Mouse (Mus musculus): ENCODE measurements around the gene Tmem74b.

The Tmem74b gene

GRCm38 (mm10) chr2:151701231-151702145, at the start of gene Tmem74b:
Gene Tmem74b (plus strand): TSS chr2:151702008.
- DNase-seq (ENCODE audit: low read depth, low spot score), result no peak

- no peak for DNase-seq (ENCODE audit: low read depth, low spot score)
Observed at GRCm38 (mm10) chr2:151652053-151652452, 49.8 kb upstream of the Tmem74b start.

- DNase-seq (ENCODE audit: low read depth, low spot score), result no peak
Observed at GRCm38 (mm10) chr2:151668433-151668832, 33.4 kb upstream of the Tmem74b start, which contains the start of gene Rad21l. Gene Rad21l (minus strand): TSS chr2:151668533.

- DNase-seq (ENCODE audit: low read depth, low spot score), result no peak
Observed at GRCm38 (mm10) chr2:151670026-151670967, 31.5 kb upstream of the Tmem74b start.

- no peak for DNase-seq (ENCODE audit: low read depth, low spot score)
Observed at GRCm38 (mm10) chr2:151670968-151671329, 30.9 kb upstream of the Tmem74b start.

GRCm38 (mm10) chr2:151676234-151676633, 25.6 kb upstream of the Tmem74b start:
- DNase-seq (ENCODE audit: low read depth, low spot score), result peak; percentile 14

- peak; percentile 60 for DNase-seq (ENCODE audit: low read depth, low spot score)
Observed at GRCm38 (mm10) chr2:151682357-151682756, 19.5 kb upstream of the Tmem74b start.

GRCm38 (mm10) chr2:151682976-151683375, 18.8 kb upstream of the Tmem74b start:
- DNase-seq (ENCODE audit: low read depth, low spot score), result no peak

GRCm38 (mm10) chr2:151702146-151702850, 490 bp downstream of the Tmem74b start:
- peak; percentile 33 for DNase-seq (ENCODE audit: low read depth, low spot score)

- peak; percentile 4 for DNase-seq (ENCODE audit: low read depth, low spot score)
Observed at GRCm38 (mm10) chr2:151702851-151703190, 1.0 kb downstream of the Tmem74b start.

- DNase-seq (ENCODE audit: low read depth, low spot score), result peak; percentile 26
Observed at GRCm38 (mm10) chr2:151712647-151713046, 10.8 kb downstream of the Tmem74b start.

GRCm38 (mm10) chr2:151715526-151715925, 13.7 kb downstream of the Tmem74b start:
- no peak for DNase-seq (ENCODE audit: low read depth, low spot score)

- no peak for DNase-seq (ENCODE audit: low read depth, low spot score)
Observed at GRCm38 (mm10) chr2:151716318-151717055, 14.7 kb downstream of the Tmem74b start.

- DNase-seq (ENCODE audit: low read depth, low spot score), result no peak
Observed at GRCm38 (mm10) chr2:151724094-151724493, 22.3 kb downstream of the Tmem74b start.

- no peak for DNase-seq (ENCODE audit: low read depth, low spot score)
Observed at GRCm38 (mm10) chr2:151733151-151733865, 31.5 kb downstream of the Tmem74b start.

- no peak for DNase-seq (ENCODE audit: low read depth, low spot score)
Observed at GRCm38 (mm10) chr2:151735422-151735821, 33.6 kb downstream of the Tmem74b start.

- no peak for DNase-seq (ENCODE audit: low read depth, low spot score)
Observed at GRCm38 (mm10) chr2:151738460-151738859, 36.7 kb downstream of the Tmem74b start.

- no peak for DNase-seq (ENCODE audit: low read depth, low spot score)
Observed at GRCm38 (mm10) chr2:151739081-151739480, 37.3 kb downstream of the Tmem74b start.

- DNase-seq (ENCODE audit: low read depth, low spot score), result no peak
Observed at GRCm38 (mm10) chr2:151739505-151739904, 37.7 kb downstream of the Tmem74b start.

All from CD4-positive, CD25-positive, alpha-beta regulatory T cell, adult 2 months (primary cell).